Mouse (Mus musculus): ENCODE data around the gene Sec24b.

DNA sequence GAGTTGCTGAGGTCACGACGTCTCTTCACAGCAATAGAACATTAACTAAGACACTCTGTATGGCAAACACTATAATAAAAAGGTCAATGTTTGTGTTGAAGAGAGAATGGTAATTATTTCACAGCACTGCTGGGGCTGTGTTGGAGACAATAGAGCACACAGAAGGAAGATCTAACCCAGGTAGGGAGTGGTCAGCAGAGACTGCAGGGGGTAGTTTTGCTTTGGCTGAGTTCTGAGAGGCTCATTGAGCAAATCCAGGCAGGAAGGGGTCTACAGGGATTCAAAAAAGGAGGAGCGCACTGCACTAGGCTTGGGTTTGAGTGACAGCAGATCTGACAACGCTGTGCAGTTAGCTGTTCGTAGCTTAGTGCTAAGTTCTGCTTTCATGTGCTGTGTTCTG, 85.0 kb downstream of the Sec24b start:
- TF ChIP-seq CTCF (IDR thresholded peaks at IDR 0.05; ENCODE audit: low read depth, low read length) (no peak), GATA1 (IDR thresholded peaks at IDR 0.05; ENCODE audit: borderline replicate concordance, low read length) (no peak), GATA2 (IDR thresholded peaks at IDR 0.05; ENCODE audit: borderline replicate concordance, low read depth, low read length) (no peak)

Measured in G1E (cell line).